Mouse (Mus musculus): ENCODE data around the gene Ccdc65.
"Not testable (repeated sequence)": the region's sequence is repeated elsewhere in the genome, so short reads cannot be mapped to it uniquely, and the experiment has no call there.

Gene Ccdc65

DNA sequence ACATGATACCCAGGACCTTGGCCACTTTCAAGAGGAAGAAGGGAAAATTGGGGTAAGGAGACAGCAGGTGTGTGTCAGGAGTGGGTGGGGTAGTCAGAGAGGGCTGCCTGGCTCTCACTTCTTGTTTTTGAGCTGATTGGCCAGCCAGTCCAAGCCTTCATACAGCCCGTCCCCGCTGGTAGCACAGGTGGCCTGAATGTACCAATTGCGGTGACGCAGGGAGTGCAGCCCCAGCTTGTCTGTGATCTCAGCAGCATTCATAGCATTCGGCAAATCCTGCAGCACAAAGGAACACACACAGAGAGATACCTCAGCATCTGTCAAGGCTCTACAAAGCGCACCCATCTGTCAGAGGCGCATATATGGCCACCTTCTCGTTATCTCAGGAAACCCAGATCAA lies 32.2 kb downstream of the Ccdc65 start:
- H3K27me3 ChIP-seq (ENCODE audit: control insufficient read depth, insufficient read depth, low read length, poor library complexity, severe bottlenecking) = no peaks in the 10 kb centered on the region
- H3K36me3 ChIP-seq (ENCODE audit: control insufficient read depth, insufficient read depth, low read length, poor library complexity, severe bottlenecking) = 0 out of 2 replicates have a peak, but pooled peaks cover 2% of the 10 kb centered on the region
- no peak for DNase-seq (ENCODE audit: low read depth, low spot score)

DNA sequence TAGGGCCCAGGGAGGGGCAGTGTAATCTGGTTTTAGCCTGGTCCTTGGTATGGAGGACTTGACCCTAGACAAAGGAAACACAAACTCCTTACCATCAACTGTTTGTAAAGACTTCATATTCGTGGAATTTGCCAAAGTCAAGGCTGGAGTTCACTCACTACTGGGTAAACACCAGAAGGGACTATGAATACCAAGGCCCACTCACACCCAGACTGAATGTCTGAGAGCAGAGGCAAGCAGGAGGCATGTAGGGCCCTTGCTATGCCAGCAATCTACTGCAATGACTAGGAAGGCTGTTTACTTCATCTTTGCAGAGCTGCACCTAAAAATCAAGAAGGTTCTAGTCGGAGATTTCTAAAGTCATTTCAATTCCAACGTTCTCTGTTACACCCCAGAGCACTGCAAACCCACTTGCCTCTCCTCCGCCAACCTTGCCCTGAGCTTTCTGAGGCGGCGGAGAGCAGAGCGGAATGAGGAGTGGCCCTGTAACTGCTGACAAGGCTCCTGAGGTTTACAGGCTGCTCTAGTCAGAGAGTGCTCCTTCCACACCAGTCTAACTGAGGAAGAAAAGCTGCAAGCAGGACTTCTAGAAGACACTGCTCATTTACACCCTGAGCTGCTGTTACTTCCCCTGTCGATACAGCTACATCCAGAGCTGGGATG lies 34.9 kb downstream of the Ccdc65 start:
- Histone ChIP-seq H3K27me3 (ENCODE audit: control insufficient read depth, insufficient read depth, low read length, poor library complexity, severe bottlenecking) (no peaks in the 10 kb centered on the region), H3K36me3 (ENCODE audit: control insufficient read depth, insufficient read depth, low read length, poor library complexity, severe bottlenecking) (0 out of 2 replicates have a peak, but pooled peaks cover 2% of the 10 kb centered on the region)
- no peak for DNase-seq (ENCODE audit: low read depth, low spot score)

DNA sequence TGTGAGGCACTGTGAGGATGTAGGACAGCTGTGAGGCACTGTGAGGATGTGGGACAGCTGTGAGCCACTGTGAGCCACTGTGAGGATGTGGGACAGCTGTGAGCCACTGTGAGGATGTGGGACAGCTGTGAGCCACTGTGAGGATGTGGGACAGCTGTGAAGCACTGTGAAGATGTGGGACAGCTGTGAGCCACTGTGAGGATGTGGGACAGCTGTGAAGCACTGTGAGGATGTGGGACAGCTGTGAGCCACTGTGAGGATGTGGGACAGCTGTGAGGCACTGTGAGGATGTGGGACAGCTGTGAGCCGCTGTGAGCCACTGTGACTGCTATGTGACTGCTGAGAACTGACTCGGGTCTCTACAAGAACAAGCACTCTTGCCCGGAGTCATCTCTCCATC lies 35.9 kb downstream of the Ccdc65 start:
- not testable (repeated sequence) for DNase-seq (ENCODE audit: low read depth, low spot score); H3K27me3 ChIP-seq (ENCODE audit: control insufficient read depth, insufficient read depth, low read length, poor library complexity, severe bottlenecking); H3K36me3 ChIP-seq (ENCODE audit: control insufficient read depth, insufficient read depth, low read length, poor library complexity, severe bottlenecking)

DNA sequence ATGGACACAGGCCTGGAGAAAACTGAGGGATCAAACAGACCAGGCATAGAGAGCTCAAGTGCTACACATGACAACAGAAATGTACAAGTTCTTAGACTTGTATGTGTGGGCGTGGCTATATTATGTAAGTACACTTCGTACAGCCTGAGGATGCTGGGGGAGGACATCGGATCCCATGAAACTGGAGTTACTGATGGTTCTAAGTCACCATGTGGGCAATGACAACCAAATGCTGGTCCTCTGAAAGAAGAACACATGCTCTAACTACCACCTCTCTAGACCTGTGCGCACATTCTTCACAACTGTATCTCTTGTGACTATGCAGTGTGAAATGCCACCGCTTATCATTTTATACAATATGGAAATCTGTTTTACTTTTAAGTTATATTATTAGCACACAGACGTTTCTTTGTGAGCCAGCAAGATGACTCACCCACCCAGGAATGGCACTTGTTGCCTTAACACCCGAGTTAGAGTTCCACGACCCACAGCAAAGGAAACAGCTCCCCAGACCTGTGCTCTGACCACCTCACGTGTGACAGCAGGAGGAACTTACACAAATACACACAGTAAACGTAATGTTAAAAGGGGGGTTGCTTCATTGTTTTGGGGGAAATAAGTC lies 38.4 kb downstream of the Ccdc65 start:
- no peaks in the 10 kb centered on the region for H3K27me3 ChIP-seq (ENCODE audit: control insufficient read depth, insufficient read depth, low read length, poor library complexity, severe bottlenecking)
- DNase-seq (ENCODE audit: low read depth, low spot score) = no peak
- peaks cover 3% of the 10 kb centered on the region; the same call in 1 of the 2 replicates for H3K36me3 ChIP-seq (ENCODE audit: control insufficient read depth, insufficient read depth, low read length, poor library complexity, severe bottlenecking)

DNA sequence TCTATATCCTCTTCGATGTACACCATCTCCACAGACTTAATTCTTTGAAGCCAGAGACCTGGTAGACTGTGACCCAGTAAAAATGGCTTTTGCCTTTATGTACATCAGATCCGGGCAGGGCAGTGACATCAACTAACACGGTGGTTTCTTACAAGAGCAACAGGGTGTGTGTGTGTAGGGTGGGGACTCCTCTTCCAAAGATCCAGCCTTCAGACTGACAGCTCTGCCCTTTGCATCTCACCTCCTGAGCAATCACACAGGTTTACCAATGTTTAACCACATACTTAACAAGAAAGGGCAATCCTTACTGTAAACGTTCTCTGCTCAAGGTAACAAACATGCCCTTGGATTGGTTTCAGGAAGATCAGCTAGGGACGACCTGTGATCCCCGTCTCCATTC lies 39.3 kb downstream of the Ccdc65 start:
- Histone ChIP-seq H3K27me3 (ENCODE audit: control insufficient read depth, insufficient read depth, low read length, poor library complexity, severe bottlenecking) (no peaks in the 10 kb centered on the region), H3K36me3 (ENCODE audit: control insufficient read depth, insufficient read depth, low read length, poor library complexity, severe bottlenecking) (peaks cover 3% of the 10 kb centered on the region; the same call in 1 of the 2 replicates)
- DNase-seq (ENCODE audit: low read depth, low spot score) = no peak

DNA sequence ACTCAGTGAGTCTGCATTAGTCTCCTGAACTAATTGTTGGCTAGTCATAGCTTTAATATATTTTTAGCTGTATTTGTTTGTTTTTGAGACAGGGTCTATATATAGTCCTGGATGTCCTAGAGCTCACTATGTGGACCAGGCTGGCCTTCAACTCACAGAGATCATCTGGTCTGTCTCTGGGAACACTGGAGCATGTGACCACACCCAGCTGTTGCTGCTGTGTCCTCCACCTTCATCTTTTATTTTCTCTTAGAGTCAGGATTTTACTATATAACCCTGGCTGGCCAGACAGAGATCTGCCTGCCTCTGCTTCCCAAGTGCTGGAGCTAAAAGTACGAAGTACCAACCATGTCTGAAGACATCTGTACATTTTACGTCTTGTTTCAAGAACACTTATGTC lies 41.1 kb downstream of the Ccdc65 start:
- Histone ChIP-seq H3K27me3 (ENCODE audit: control insufficient read depth, insufficient read depth, low read length, poor library complexity, severe bottlenecking) (no peaks in the 10 kb centered on the region), H3K36me3 (ENCODE audit: control insufficient read depth, insufficient read depth, low read length, poor library complexity, severe bottlenecking) (peaks cover 3% of the 10 kb centered on the region; the same call in 1 of the 2 replicates)
- no peak for DNase-seq (ENCODE audit: low read depth, low spot score)

DNA sequence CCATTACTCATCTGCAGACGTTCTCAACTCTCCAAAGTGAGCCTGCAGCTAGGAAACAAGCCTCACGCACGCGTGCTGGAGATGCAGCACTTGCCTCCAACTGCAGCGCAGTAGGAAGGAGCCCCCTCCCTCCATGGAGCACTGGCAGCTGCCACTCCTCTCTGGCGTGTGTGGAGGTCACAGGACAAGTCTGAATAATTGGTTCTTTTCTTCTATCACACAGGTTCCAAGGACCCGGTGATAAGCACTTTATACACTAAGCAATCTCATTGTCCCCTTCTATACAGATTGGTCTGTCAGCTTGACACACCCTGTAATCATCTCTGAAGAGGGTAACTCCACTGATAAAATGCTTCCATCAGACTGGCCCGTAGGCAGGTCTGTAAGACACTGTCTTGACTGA lies 45.0 kb downstream of the Ccdc65 start:
- no peaks in the 10 kb centered on the region for H3K27me3 ChIP-seq (ENCODE audit: control insufficient read depth, insufficient read depth, low read length, poor library complexity, severe bottlenecking)
- no peak for DNase-seq (ENCODE audit: low read depth, low spot score)
- H3K36me3 ChIP-seq (ENCODE audit: control insufficient read depth, insufficient read depth, low read length, poor library complexity, severe bottlenecking) = peaks cover 3% of the 10 kb centered on the region; the same call in 1 of the 2 replicates

DNA sequence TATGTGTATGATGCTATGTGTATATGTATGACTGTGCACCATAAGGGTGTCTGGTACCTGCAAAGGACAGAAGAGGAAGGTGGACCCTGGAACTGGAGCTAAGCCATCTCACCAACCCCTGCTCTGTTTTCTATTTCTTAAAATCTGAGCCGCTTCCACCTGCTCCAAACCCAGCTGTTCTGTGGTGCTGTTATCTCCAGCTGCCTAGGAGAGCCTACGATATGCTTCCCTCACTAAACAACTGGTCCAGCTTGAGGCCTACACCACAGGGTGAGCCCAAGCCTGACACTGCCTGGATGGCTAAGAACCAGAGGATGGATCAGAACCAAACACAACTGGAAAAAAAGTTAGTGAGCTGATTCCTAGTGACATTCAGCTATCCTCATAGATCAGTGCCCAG lies 46.1 kb downstream of the Ccdc65 start:
- no peaks in the 10 kb centered on the region for H3K27me3 ChIP-seq (ENCODE audit: control insufficient read depth, insufficient read depth, low read length, poor library complexity, severe bottlenecking)
- DNase-seq (ENCODE audit: low read depth, low spot score) = no peak
- peaks cover 3% of the 10 kb centered on the region; the same call in 1 of the 2 replicates for H3K36me3 ChIP-seq (ENCODE audit: control insufficient read depth, insufficient read depth, low read length, poor library complexity, severe bottlenecking)

DNA sequence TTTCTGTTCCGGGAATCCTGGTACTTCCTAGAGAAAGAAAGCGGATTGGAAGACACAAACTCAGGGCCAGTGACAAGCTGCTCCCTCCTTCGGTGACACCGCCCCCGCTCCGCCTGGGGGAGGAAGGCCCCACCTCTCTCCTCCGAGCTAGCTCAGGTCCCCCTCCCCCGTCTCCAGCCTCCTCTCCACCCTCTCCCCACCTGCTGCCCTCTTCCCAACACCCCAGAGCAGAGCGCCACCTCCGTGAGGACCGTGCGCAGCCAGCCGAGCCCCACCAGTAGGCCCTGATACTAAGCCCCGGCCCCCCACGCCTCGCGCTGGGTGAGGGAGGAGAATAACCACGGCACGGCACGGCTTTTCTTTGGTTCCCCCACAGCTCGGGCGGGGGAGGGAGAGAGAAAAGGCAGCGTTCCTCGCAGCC lies 54.2 kb downstream of the Ccdc65 start:
- Histone ChIP-seq H3K36me3 (ENCODE audit: control insufficient read depth, insufficient read depth, low read length, poor library complexity, severe bottlenecking) (no peaks in the 10 kb centered on the region), H3K27me3 (ENCODE audit: control insufficient read depth, insufficient read depth, low read length, poor library complexity, severe bottlenecking) (no peaks in the 10 kb centered on the region)
- peak; percentile 47 for DNase-seq (ENCODE audit: low read depth, low spot score)

DNA sequence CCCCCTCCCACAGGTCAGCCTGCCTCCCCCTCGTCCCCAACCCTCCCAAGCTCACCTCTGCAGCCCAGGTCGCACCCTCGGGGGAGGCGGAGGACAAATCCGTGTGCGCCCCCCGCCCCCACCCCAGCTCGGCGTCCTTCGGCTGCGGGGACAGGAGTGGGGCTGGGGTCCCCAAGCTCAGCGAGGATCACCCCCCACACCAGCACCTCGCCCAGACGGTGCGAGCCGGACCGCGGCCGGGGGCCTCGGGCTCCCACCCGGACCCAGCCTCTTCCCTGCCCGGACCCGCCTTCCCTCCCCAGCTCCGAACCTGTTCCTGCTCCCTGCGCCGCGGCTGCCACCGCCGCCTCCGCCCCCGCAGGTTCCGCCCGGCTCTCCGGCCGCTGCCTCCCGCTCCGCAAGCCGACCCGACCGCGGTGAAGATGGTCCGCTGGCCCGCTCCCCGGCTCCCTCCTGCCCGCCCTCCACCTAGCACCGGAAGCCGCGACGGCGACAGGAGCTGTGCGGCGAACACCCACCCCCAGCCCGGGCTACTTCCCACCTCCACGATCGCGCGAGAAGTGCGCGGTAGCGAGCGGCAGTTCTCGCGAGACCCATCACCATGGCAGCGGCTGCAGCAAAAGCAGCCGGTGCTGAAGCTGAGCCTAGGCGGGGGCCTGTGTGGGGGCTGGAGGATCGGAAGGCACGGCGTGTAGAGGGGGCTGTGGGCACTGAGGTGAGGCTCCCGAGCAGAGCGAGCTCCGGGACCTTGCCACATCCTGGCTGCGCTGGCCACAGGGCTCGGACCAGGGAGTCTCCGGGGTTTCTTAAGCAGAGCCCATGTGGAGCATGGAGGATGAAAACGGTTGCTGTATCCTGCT lies 54.9 kb downstream of the Ccdc65 start, which contains the start of gene Arf3:
Gene Arf3 (minus strand): TSS at position 545 of the 860 bp plus-strand sequence.
- no peaks in the 10 kb centered on the region for H3K36me3 ChIP-seq (ENCODE audit: control insufficient read depth, insufficient read depth, low read length, poor library complexity, severe bottlenecking)
- no peaks in the 10 kb centered on the region for H3K27me3 ChIP-seq (ENCODE audit: control insufficient read depth, insufficient read depth, low read length, poor library complexity, severe bottlenecking)

DNA sequence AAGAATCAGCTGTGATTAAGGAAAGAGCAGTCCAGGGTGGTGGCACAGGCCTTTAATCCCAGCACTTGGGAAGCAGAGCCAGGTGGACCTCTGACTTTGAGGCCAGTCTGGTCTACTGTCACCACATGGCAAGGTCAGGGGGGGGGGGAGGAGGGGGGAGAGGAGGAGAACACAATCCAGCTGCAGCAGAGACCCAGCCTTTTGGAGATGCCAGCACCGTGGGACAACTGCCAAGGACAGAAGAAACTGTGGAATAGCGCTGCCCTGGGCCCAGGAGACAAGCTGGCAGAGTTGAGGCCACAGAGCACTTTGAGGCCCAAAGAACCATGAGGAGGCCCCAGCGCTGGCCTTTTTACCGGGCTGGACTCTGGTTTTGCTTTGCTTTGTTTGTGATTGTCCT lies 57.9 kb downstream of the Ccdc65 start:
- no peak for DNase-seq (ENCODE audit: low read depth, low spot score)
- H3K36me3 ChIP-seq (ENCODE audit: control insufficient read depth, insufficient read depth, low read length, poor library complexity, severe bottlenecking) = no peaks in the 10 kb centered on the region
- no peaks in the 10 kb centered on the region for H3K27me3 ChIP-seq (ENCODE audit: control insufficient read depth, insufficient read depth, low read length, poor library complexity, severe bottlenecking)

More for the DNA sequence above, 54.9 kb downstream of the Ccdc65 start, which contains the start of gene Arf3:
- peak; percentile 97 for DNase-seq (ENCODE audit: low read depth, low spot score)

DNA sequence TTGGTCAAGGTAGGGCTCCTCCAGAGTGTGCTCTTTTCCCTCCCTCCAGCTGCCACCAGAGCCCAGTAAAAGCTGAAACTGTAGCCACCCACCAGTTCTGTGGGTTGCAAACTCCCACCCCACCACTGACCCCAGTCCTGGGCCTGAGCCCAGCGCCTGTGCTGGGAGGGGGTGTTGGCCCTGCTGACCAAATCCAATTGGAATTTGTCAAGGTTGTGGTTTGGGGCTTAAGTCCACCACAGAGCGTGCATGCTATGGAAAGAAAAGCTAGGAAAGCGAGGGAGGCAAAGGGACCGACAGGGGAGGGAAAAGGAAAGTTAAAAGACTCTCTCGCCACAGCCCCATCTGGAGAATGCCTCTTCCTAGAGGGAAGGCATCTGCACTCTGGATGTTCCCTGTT lies 60.3 kb downstream of the Ccdc65 start:
- no peak for DNase-seq (ENCODE audit: low read depth, low spot score)
- Histone ChIP-seq H3K27me3 (ENCODE audit: control insufficient read depth, insufficient read depth, low read length, poor library complexity, severe bottlenecking) (no peaks in the 10 kb centered on the region), H3K36me3 (ENCODE audit: control insufficient read depth, insufficient read depth, low read length, poor library complexity, severe bottlenecking) (no peaks in the 10 kb centered on the region)

DNA sequence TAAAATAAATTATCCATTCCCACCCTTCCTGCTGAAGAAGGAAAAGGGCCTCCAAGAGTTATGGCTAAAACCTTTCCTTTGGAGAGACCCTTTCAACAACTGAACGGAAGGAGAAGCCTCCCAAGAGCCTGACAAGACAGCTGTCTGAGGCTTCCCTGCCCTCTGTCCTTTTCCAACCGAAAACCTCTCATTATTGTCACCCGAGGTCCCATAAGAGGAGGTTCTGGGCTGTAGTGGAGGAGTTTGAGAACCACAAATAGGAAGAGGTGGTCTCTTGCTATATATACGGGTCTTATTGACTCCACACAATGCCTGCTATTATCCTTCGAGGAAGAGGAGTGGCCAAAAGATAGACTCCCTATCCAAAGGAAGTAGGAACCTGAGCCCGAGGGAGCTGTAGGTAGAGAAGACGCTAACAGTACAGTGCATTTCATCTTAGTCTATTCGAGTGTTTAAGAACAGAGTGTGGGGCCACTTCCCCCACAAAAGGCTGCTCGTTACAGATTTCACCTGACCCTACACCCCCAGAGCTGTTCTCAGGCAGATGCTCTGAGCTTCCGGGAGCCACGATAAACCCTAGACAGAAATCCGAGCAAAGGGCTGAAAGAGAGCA lies 63.9 kb downstream of the Ccdc65 start:
- no peak for DNase-seq (ENCODE audit: low read depth, low spot score)
- H3K27me3 ChIP-seq (ENCODE audit: control insufficient read depth, insufficient read depth, low read length, poor library complexity, severe bottlenecking) = no peaks in the 10 kb centered on the region
- H3K36me3 ChIP-seq (ENCODE audit: control insufficient read depth, insufficient read depth, low read length, poor library complexity, severe bottlenecking) = no peaks in the 10 kb centered on the region

DNA sequence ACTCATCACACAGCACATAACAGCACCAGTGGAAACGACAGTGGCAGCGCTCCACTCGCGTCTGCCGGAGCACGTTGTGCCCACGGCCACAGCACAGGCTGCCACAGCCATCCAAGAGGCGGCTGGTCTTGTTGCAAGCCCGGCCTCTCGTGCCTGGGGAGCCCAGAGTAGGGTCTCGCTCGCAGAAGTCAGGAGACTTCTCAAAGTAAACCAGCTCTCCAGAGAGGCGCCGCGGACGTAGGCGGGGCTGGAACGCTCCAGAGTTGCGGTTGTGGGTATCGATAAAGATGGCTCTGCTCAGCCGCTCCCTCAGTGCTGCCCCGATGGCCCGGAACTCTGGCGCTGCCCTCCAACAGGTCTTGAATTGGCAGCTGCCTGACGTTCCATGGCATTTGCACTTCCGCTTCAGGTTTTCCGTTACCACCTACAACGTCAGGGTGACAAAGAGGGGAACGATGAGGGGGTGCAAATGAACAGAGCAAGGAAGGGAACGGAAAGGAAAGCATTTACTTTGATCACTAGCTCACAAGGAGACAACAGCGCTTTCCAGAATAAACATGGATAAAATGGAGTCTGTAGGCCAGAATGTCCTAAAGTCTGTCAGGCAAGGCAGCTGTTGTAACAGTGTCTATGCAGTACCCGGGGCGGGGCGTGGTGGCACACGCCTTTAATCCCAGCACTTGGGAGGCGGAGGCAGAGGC lies 64.7 kb downstream of the Ccdc65 start:
- DNase-seq (ENCODE audit: low read depth, low spot score) = peak; percentile 82
- Histone ChIP-seq H3K36me3 (ENCODE audit: control insufficient read depth, insufficient read depth, low read length, poor library complexity, severe bottlenecking) (no peaks in the 10 kb centered on the region), H3K27me3 (ENCODE audit: control insufficient read depth, insufficient read depth, low read length, poor library complexity, severe bottlenecking) (no peaks in the 10 kb centered on the region)

Data from splenic B cell, adult 2 months (primary cell).